Mouse (Mus musculus): ENCODE results near the gene Cxcl15.

DNA sequence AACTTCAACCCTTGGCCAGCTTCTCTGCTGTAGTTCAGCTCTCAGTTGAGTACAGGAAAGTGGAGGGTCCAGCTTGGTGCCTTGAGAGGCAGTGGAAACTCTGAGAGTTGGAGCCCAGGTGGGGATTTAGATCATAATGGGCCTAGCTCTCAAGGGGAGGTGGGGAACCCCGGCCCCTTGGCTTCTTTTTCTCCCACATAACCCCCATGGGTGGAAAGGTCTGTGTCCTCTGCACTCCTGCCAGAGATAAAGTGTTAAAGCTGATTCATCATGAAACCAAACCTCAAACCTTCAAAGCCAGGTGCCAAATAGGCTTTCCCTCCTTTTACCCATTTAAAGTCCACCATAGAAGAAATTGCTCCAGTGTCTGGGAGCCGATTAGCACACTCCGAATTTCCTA lies 32.5 kb upstream of the Cxcl15 start:
- no peak for TF ChIP-seq POLR2A (IDR thresholded peaks at IDR 0.05; ENCODE audit: insufficient read depth, low read length)
- TF ChIP-seq CTCF (IDR thresholded peaks at IDR 0.05; ENCODE audit: low read depth, low read length) = no peak
